Mouse (Mus musculus) ES-Bruce4 (cell line): ENCODE measurements around the gene Fut4.

ENCODE experiments used
- CTCF ChIP-seq: IDR thresholded peaks from one replicate; pipeline ENCODE4 v1.8.1; 2011; ENCODE audit warnings: low read depth, low read length
- POLR2A ChIP-seq: IDR thresholded peaks from one replicate; pipeline ENCODE4 v1.8.1; 2011; ENCODE audit warnings: low read length; ENCODE audit not compliant: insufficient read depth

GRCm38 (mm10) chr9:14724755-14725420 is 27.3 kb downstream of the Fut4 start:
- TF ChIP-seq CTCF (no peak), POLR2A (no peak)
